Mouse (Mus musculus) left cerebral cortex, adult 18-20 months (tissue): ENCODE measurements around the gene Skap2. TPM values are rescaled to one million over a fixed set of nuclear protein-coding genes. Genes with fewer than 3 reads are reported as not detected.

Experiments
- DNase-seq, 2 experiments: peaks; one replicate each; pipeline ENCODE4 v3.0.0; 2021 to 2022; ENCODE audit warnings: low spot score in 2 of 2, mixed read lengths in 1 of 2
- long read RNA-seq, 2 experiments: library from polyadenylated mRNA; stranded (forward); transcript quantifications; one replicate each; pipeline ENCODE4 v2.0.0; 2021
- total RNA-seq, 2 experiments: library from RNA; stranded (reverse); gene quantifications; 2 replicates each; pipeline ENCODE4 v1.2.3; 2021

Skap2 gene
- 10 to 100 TPM; 15.9 to 16.5 TPM for total RNA-seq
- long read RNA-seq, experiment 1, transcript Skap2-205 (13 exons, 3,382 nt) = major isoform, 14 of 21 reads
- long read RNA-seq, experiment 1, partial matches to known transcripts = 0 of 21 reads
- long read RNA-seq, experiment 1, other reads (novel, unspliced or antisense) = 7 of 21 reads
- long read RNA-seq, experiment 2, transcript Skap2-205 (13 exons, 3,382 nt) = major isoform, 11 of 17 reads
- long read RNA-seq, experiment 2, partial matches to known transcripts = 0 of 17 reads
- long read RNA-seq, experiment 2, other reads (novel, unspliced or antisense) = 6 of 17 reads

DNA sequence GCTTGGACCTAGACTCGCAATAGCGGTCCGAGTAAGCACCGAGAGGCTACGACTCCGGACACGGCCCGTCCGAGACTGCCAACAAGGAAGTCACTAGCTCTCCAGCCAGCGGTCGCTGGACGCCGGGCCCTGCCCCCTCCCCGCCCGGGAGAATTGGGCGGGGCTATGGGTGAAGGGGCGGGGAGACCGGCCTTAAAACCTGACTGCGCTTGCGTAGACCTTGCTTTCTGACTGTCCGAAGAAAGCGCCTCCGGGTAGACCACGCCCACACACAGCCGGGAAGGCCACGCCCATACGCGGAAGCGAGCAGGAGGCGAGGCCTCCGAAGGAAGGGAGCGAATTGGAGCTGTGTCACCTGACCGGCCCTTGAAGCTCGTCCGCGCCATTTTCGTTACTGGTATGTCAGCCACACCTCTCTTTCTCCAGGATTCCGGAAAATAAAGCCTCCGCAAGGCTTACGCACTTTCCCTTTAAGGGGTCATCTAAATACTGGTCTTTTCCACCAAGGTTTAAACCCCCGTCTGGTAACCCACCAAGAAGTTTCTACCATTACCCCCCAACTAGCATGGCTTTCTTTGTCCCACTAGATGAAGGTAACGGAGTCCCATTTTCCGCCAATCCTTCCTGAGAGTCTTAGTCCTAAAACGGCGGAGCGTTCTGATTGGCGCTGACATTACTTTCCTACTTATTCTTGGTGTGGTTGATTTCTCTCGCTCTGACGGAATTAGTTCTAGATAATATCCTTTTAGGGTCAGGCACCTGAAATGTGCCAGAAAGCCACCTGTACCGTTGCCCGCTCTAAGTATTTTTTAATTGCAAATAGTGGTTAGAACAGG lies at the start of gene Skap2:
Skap2 (minus strand) TSS at position 141 of the 836 bp plus-strand sequence.
- peak; percentile 98 for DNase-seq

GRCm38 (mm10) chr6:52058899-52059448 lies 46.6 kb upstream of the Skap2 start:
- no peak for DNase-seq

DNA sequence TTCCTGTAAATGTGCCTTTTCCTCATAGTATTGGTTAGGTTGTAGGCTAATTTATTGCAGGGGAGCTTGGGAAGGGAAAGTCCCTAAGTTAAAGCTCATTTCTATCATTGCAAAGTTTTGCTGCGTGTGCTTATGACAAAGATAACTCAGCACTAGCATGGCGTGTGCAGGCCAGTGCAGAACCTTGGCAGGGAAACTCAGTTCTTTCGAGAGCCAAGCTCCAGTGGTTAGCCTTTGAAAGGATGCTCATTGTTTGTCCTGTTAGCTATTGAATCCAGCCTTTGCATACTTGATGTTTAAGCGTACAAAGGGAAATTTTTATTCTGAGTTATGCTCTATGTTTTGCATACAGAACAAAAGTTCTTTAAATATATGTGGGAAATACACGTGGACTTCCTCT lies 45.8 kb upstream of the Skap2 start:
- no peak for DNase-seq

DNA sequence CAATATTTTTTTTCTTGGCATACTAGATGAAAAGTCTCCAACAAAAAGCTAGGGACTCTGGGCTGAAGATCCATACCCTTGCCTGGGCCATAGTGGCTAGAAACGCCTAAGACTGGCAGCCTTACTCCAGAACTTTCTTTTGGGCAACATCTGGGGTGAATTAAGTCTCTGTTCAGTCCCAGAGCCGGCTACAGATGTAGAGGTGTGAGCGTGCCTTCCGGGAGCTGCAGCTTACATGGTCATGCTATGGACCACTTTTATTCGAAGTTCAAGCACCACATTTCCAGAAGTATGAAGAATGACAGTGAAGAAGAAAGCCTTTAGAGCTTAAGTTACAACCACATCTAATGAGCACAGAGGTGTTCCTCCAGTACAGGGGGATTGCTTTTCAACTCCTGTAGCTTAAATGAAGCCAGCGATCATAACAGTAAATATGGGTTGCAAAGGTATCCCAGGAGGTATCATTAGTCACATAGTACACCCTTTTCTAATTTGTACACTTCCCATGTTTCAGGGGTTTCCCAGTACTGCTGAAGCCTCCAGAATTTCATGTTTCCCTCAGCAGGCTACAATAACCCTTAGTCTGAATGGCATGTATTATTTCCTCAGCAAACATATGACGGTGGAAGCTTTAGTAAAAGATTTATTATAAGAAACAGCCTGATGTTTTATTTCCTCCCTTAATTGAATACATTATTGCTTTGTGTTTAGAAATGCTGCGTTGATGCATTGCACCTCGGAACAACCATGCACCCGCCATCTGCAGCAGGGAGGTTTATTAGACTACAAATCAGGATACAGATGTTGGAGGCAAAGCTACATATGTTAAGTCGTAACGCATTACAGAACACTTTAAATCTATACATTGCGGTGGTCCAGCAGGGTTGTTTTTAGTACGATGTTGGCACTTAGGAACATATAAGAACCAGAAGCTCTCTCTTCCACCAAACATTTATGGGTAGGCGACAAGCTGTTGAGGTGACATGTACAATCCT lies 41.5 kb upstream of the Skap2 start:
- no peak for DNase-seq

GRCm38 (mm10) chr6:52050062-52050461 lies 37.7 kb upstream of the Skap2 start:
- no peak for DNase-seq

- DNase-seq = no peak
Measured at GRCm38 (mm10) chr6:52045517-52045916, 33.2 kb upstream of the Skap2 start.

DNA sequence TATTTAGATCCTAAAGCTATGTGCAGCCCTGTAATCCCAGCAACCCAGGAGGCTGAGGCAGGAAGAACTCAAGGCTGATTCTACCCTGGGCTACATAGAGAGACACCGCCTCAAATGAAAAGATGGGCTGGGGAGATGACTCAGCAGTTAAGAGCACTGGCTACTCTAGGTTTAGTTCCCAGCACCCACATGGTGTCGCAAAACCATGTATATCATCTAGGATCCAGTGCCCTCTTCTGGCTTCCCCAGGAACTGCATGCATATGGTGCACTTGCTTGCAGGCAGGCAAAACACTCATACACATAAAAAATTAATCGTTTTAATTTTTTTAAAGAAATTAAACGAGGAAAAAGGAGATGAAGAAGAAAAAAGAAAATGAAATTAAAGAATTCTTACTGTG lies 23.7 kb upstream of the Skap2 start:
- DNase-seq = no peak

DNA sequence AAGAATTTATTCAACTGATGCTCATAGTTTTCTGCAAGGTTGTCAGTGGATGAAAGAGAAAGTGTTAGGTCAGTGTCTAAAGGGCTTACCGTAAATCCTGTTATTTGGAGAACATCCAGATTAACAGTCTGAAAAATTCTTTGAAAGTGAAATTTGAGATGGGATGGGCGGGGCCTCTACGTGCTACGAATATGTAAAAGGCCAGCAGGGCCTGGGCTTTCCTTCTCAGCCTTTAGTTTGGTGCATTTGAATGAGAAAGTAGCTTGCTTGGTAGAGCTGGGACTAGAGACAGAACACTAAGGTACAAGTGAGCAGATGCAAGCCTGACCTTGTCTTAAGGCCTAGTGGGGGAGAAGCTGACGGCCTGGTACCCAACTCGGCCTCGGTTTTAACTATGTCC lies 18.8 kb upstream of the Skap2 start:
- DNase-seq = no peak

GRCm38 (mm10) chr6:52028131-52028530 lies 15.8 kb upstream of the Skap2 start:
- DNase-seq = no peak

DNA sequence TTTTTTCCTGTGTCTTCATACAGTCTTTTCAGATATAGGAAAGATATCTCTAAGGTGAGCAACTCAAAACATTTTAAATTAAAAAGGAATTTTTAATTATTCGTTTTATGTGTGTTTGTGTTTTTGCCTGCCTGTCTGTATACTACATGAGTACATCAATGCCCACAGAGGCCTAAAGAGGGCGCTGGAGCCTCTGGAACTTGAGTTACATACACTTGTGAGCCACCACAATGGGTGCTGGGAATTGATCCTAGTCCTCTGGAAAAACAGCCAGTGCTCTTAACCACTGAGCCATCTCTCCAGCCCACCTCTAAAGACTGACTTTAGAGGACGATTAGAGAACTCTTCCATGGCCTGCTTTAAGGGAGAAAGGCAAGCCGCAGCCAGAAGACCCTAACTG lies 14.8 kb upstream of the Skap2 start:
- no peak for DNase-seq

- no peak for DNase-seq
Measured at GRCm38 (mm10) chr6:52026281-52026680, 13.9 kb upstream of the Skap2 start.

- no peak for DNase-seq
Measured at GRCm38 (mm10) chr6:52024730-52025129, 12.4 kb upstream of the Skap2 start.

DNA sequence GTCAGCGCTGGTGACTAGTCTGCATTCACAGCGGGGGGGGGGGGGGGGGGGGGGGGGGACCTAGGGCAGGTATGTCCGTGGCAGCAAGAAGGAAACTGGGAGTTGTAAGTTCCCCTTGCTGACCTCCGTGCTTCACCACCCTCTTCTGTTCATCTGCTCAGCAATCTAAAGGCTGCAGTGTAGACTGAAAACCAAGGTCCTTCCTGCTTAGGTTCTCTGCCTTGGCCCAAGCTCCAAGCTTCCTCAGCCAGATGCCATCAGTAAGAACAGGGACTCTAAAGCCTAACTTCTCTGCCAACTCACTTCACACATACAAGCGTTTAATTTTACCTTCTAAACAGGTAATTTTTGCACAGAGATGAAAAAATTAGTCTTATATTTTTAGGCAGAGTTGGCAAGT lies 10.0 kb upstream of the Skap2 start:
- no peak for DNase-seq

DNA sequence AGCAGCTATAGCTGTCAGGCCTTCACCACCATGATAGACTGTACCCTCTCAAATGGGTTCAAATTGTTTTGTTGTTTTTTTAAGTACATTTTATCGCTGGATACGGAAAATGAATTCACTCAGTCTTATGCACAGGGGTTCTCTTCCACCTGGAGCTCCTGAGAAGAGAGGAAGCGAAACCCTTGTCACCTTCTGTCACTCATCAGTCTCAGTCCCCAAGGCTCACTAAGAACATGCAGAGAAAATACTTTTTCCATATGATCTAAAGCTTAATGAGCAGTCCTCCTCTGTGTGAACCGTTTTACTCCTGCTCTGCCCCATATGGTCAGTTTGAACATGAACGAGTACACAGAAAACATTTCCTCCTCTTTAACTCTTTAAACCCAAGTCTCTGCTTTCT lies 7.9 kb upstream of the Skap2 start:
- no peak for DNase-seq

DNA sequence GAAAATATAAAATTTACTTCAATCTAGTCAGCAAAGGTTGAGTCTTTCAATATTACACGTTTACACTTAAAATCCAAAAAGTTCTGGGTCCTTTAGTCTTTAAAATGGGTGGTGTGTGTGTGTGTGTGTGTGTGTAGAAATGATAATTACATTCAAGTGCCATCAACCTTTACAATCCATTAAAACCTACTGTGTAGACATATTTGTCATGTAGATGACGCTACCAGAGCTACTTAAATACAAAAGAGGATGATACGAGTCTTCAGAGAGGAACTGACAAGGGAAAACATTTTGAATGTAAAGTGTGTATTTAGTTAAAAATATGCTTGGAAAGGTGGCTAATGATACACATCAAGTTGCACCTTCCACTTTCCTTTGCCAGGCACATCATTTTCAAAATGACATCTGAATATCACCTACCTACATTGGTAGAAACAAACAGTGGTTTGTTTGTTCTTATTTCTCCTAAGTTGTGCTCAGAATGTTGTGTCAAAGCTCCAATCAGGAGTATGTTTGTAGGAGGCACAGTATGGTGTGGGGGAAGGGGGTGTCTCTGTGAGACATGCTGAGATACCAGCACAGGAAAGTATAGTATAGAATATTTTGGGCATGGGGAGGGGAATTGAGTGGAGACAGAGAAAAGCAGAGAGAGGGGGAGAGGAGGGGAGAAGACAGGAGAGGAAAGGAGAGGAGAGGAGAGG lies 1.0 kb upstream of the Skap2 start:
- no peak for DNase-seq

GRCm38 (mm10) chr6:52011559-52012408 lies 565 bp downstream of the Skap2 start:
- DNase-seq = no peak

GRCm38 (mm10) chr6:52009385-52009784 lies 3.0 kb downstream of the Skap2 start:
- no peak for DNase-seq

GRCm38 (mm10) chr6:52008757-52009156 lies 3.6 kb downstream of the Skap2 start:
- no peak for DNase-seq

DNA sequence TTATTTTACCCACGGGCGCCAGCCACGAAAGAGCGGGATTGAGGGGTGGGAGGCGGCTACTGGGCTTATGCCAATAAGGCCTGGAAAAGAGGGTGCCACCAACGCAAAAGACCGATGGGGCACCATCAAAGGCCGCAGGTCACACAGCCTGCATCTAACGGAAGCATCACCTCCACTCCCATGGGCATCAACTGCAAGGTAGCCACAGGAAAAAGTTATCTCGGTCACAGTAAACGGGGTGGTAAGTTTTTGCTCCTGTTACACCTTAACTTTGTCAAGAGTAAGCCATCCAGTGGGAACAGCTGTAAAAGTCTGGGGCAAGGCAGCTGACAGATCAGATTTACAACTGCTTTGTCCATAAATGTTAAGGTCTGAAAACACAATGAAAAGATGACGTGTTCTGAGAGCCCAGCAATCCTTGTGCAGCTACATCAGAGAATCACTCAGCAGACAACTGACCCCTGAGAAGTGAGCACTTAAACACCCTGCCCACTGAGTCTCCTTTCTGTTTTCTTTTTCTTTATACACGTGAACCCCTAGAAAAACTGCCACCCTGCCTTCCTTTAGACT lies 5.6 kb downstream of the Skap2 start:
- no peak for DNase-seq
